Mouse (Mus musculus): Measurements from ENCODE around the gene Tert.

DNA sequence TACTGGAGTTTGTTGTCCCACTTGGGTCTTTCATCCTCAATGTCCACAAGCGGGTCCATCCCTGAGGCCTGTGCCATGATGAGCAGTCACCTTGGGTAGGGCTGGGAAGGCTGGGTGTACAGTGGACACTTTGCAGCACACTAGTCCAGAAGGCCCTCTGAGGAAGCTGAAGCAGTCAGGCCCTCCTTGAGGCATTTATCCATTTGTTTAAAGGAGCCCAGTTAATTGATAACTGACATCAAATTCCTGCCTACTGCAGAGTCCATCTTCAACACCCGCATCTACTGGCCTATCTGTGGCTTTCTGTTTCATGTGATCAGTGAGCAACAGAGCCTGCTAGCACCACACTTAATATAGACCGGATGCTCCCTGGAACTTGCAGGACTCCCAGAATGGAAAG, 51.1 kb downstream of the Tert start, which contains the start of gene Slc6a18:
- no peak for TF ChIP-seq CTCF (IDR thresholded peaks at IDR 0.05; ENCODE audit: extremely low read depth, insufficient read depth, insufficient read length, insufficient replicate concordance)
- no peak for TF ChIP-seq POLR2A (IDR thresholded peaks at IDR 0.05; ENCODE audit: low read depth, low read length)

Data from spleen, adult 2 months (tissue).